Comparison of ENCODE assay signal across 28 mouse cellular contexts in genomic region chr2:133481785-133482184, GRCm38 (mm10).
DNase-seq lines count a peak whose midpoint lies in the region; ATAC-seq and TF ChIP-seq lines count a peak whose summit lies in the region.
"Had no signal": no experiment of that assay in that cellular context is flagged by ENCODE, and none has a peak within 500 bp of the region (broad histone marks: within the 10 kb centered on the region; RNA-seq: fewer than 3 reads in every experiment).

No protein-coding gene starts in this region.

- H3K4me1 ChIP-seq in intestine, embryonic 15.5 days (replicated peaks): no peaks in the 10 kb centered on the region
- peaks cover 3% of the 10 kb centered on the region; the same call in 1 of the 2 replicates for H3K4me1 ChIP-seq in lung, adult 2 months (ENCODE audit: control insufficient read depth, insufficient read depth, low read length)
- H3K4me1 ChIP-seq: embryonic facial prominence, embryonic 13.5 days; forebrain, embryonic 10.5 days; hindbrain, embryonic 13.5 days; liver, embryonic 12.5 days; midbrain, embryonic 10.5 days; midbrain, embryonic 15.5 days had no signal

- no peaks in the 10 kb centered on the region for H3K9me3 ChIP-seq in intestine, embryonic 15.5 days
- H3K9me3 ChIP-seq: embryonic facial prominence, embryonic 13.5 days; forebrain, embryonic 10.5 days; heart, embryonic 12.5 days; hindbrain, embryonic 13.5 days; liver, embryonic 12.5 days; midbrain, embryonic 10.5 days; midbrain, embryonic 15.5 days had no signal

- no peak overlapping the region for H3K4me3 ChIP-seq in intestine, embryonic 15.5 days (replicated peaks)
- H3K4me3 ChIP-seq in lung, adult 2 months (replicated peaks; ENCODE audit: extremely low read depth, low read depth, low read length): no peak overlapping the region
- H3K4me3 ChIP-seq: embryonic facial prominence, embryonic 13.5 days; forebrain, embryonic 10.5 days; heart, adult 2 months; heart, embryonic 12.5 days; hindbrain, embryonic 13.5 days; layer of hippocampus, adult 2 months; liver, embryonic 12.5 days; midbrain, embryonic 10.5 days; midbrain, embryonic 15.5 days had no signal

- no peak overlapping the region for H3K9ac ChIP-seq in intestine, embryonic 15.5 days
- H3K9ac ChIP-seq: embryonic facial prominence, embryonic 13.5 days; forebrain, postnatal 0 days; heart, embryonic 12.5 days; hindbrain, embryonic 13.5 days; liver, embryonic 12.5 days; liver, postnatal 0 days; midbrain, embryonic 15.5 days had no signal

- no peak overlapping the region for H3K4me2 ChIP-seq in intestine, embryonic 15.5 days (replicated peaks)
- H3K4me2 ChIP-seq: embryonic facial prominence, embryonic 13.5 days; heart, embryonic 12.5 days; hindbrain, embryonic 13.5 days; liver, embryonic 12.5 days; midbrain, embryonic 15.5 days had no signal

- H3K27ac ChIP-seq in intestine, embryonic 15.5 days: no peak overlapping the region
- H3K27ac ChIP-seq: embryonic facial prominence, embryonic 13.5 days; forebrain, embryonic 10.5 days; heart, adult 2 months; hindbrain, embryonic 13.5 days; layer of hippocampus, adult 2 months; liver, embryonic 12.5 days; midbrain, embryonic 10.5 days; midbrain, embryonic 15.5 days had no signal

- peak; percentile 22 for DNase-seq in brain, adult 2 months (ENCODE audit: low read depth, low spot score)
- peak; percentile 7 to 11 for DNase-seq in cerebellum, adult 18-20 months
- peak; percentile 62 to 66 for DNase-seq in cerebellum, postnatal 10 days
- DNase-seq in lung, adult 2 months: no peak
- no peak for DNase-seq in testis, postnatal 14 days (ENCODE audit: low spot score)
- DNase-seq in spleen, adult 12 weeks (ENCODE audit: low spot score): no peak
- no peak for DNase-seq in embryo, embryonic 9.5 days (ENCODE audit: extremely low spot score)
- DNase-seq: adrenal gland, adult 8-10 months; embryo, embryonic 11 days; forebrain, postnatal 0 days; gastrocnemius, postnatal 25 days; heart, adult 2 months; heart, postnatal 4 days; kidney, adult 18-20 months; kidney, postnatal 36 days; liver, postnatal 0 days; lung, postnatal 10 days; right cerebral cortex, postnatal 25 days had no signal

- WGBS in intestine, embryonic 15.5 days: 88% methylated on average over 3 of the region's 3 CpGs
- WGBS in lung, adult 2 months: 85% methylated on average over 3 of the region's 3 CpGs

- TF ChIP-seq CTCF in lung, adult 2 months (IDR thresholded peaks at IDR 0.05; ENCODE audit: insufficient read depth, low read length): no peak

- no peaks in the 10 kb centered on the region for H3K36me3 ChIP-seq in intestine, embryonic 15.5 days
- H3K36me3 ChIP-seq: embryonic facial prominence, embryonic 13.5 days; forebrain, embryonic 10.5 days; G1E; heart, embryonic 12.5 days; hindbrain, embryonic 13.5 days; liver, embryonic 12.5 days; midbrain, embryonic 10.5 days; midbrain, embryonic 15.5 days had no signal

- no peaks in the 10 kb centered on the region for H3K27me3 ChIP-seq in intestine, embryonic 15.5 days (replicated peaks)
- H3K27me3 ChIP-seq: embryonic facial prominence, embryonic 13.5 days; heart, embryonic 12.5 days; hindbrain, embryonic 13.5 days; liver, embryonic 12.5 days; midbrain, embryonic 15.5 days had no signal

- no peak for TF ChIP-seq POLR2A in lung, adult 2 months (IDR thresholded peaks at IDR 0.05; ENCODE audit: borderline replicate concordance, extremely low read depth, low read depth, low read length)

- ATAC-seq in intestine, embryonic 15.5 days: peak; percentile 13
- ATAC-seq: forebrain, postnatal 0 days; liver, embryonic 12.5 days; midbrain, embryonic 15.5 days had no signal

Comparison
In these comparisons a context has a peak if more than half of its experiments do, and no peak if none do; other contexts are left out.
1. DNase-seq: peak in brain, adult 2 months (single experiment), cerebellum, adult 18-20 months (2 of 2) and cerebellum, postnatal 10 days (2 of 2); none in lung, adult 2 months (single experiment), testis, postnatal 14 days (single experiment), spleen, adult 12 weeks (single experiment) and embryo, embryonic 9.5 days (single experiment).